Comparison of ENCODE assay signal across 33 mouse cellular contexts in the genomic region with DNA sequence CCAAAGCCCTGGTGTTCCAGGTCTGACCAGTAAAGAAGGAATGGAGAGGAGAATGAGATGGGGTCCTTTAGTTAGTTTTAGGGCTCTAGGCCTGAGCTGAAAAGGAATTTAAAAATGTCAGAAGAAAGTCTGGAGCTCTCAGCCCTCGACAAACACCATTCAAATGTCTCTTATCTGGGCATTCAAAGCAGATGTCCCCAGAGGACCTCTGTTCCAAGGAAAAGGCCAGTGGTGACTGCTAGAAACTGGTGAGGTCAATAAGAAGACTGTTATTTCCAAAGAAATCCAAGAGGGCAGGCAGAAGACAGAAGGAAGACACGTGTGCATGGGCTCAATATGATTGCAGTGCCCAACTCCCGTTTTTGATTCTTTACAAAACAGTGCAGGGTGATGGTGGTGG.
"Had no signal": no experiment of that assay in that cellular context is flagged by ENCODE, and none has a peak within 500 bp of the region (broad histone marks: within the 10 kb centered on the region; RNA-seq: fewer than 3 reads in every experiment).

No protein-coding gene starts in this region.

- H3K36me3 ChIP-seq: heart, embryonic 10.5 days; heart, embryonic 13.5 days; heart, embryonic 15.5 days; hindbrain, embryonic 10.5 days; hindbrain, embryonic 12.5 days; hindbrain, embryonic 13.5 days; hindbrain, embryonic 15.5 days; intestine, embryonic 15.5 days; kidney, embryonic 15.5 days had no signal

- H3K4me3 ChIP-seq: heart, embryonic 10.5 days; heart, embryonic 13.5 days; heart, embryonic 15.5 days; hindbrain, embryonic 10.5 days; hindbrain, embryonic 12.5 days; hindbrain, embryonic 13.5 days; hindbrain, embryonic 15.5 days; intestine, embryonic 15.5 days; kidney, embryonic 15.5 days; layer of hippocampus, adult 2 months; left cerebral cortex, adult 2 months had no signal

- ATAC-seq: hindbrain, embryonic 16.5 days; hindbrain, postnatal 0 days; inflammation-experienced regulatory T-cells, adult 6 months; intestine, embryonic 15.5 days; intestine, embryonic 16.5 days; intestine, postnatal 0 days had no signal

- H3K27me3 ChIP-seq: heart, embryonic 13.5 days; heart, embryonic 15.5 days; hindbrain, embryonic 12.5 days; hindbrain, embryonic 13.5 days; hindbrain, embryonic 15.5 days; intestine, embryonic 15.5 days; kidney, embryonic 15.5 days had no signal

- H3K9ac ChIP-seq: heart, embryonic 13.5 days; heart, embryonic 15.5 days; hindbrain, embryonic 12.5 days; hindbrain, embryonic 13.5 days; hindbrain, embryonic 14.5 days; hindbrain, embryonic 15.5 days; intestine, embryonic 15.5 days; kidney, embryonic 15.5 days had no signal

- DNase-seq: heart, postnatal 14 days; heart, postnatal 36 days; heart, postnatal 4 days; kidney, adult 11 months; kidney, adult 18-20 months; kidney, adult 2 months; kidney, adult 8-10 months; kidney, adult 9 months; kidney, postnatal 10 days; kidney, postnatal 14 days; kidney, postnatal 25 days; kidney, postnatal 36 days; kidney, postnatal 4 days; layer of hippocampus, adult 9-11 months had no signal

- H3K4me1 ChIP-seq: hindbrain, embryonic 15.5 days had no signal

- H3K4me2 ChIP-seq: heart, embryonic 11.5 days; heart, embryonic 13.5 days; heart, embryonic 15.5 days; hindbrain, embryonic 12.5 days; hindbrain, embryonic 13.5 days; hindbrain, embryonic 14.5 days; hindbrain, embryonic 15.5 days; intestine, embryonic 15.5 days; kidney, embryonic 15.5 days had no signal

- H3K27ac ChIP-seq: heart, embryonic 10.5 days; heart, embryonic 13.5 days; hindbrain, embryonic 10.5 days; hindbrain, embryonic 12.5 days; hindbrain, embryonic 13.5 days; hindbrain, embryonic 14.5 days; hindbrain, embryonic 15.5 days; hindbrain, postnatal 0 days; intestine, embryonic 15.5 days; kidney, embryonic 15.5 days; kidney, postnatal 0 days; layer of hippocampus, adult 2 months; left cerebral cortex, adult 2 months had no signal

- H3K9me3 ChIP-seq: heart, embryonic 10.5 days; heart, embryonic 13.5 days; heart, embryonic 15.5 days; hindbrain, embryonic 10.5 days; hindbrain, embryonic 12.5 days; hindbrain, embryonic 13.5 days; hindbrain, embryonic 15.5 days; intestine, embryonic 15.5 days; kidney, embryonic 15.5 days had no signal
